Mouse (Mus musculus): Measurements from ENCODE around the gene Mios. TPM values are rescaled to one million over a fixed set of nuclear protein-coding genes. Genes with fewer than 3 reads are reported as not detected.
A peak's percentile ranks its signal among the peaks of the same experiment; 100 is the strongest.

Mios gene
- total and polyA plus RNA-seq, 3 experiments = 23.7 to 27.7 (median 24.1) TPM

DNA sequence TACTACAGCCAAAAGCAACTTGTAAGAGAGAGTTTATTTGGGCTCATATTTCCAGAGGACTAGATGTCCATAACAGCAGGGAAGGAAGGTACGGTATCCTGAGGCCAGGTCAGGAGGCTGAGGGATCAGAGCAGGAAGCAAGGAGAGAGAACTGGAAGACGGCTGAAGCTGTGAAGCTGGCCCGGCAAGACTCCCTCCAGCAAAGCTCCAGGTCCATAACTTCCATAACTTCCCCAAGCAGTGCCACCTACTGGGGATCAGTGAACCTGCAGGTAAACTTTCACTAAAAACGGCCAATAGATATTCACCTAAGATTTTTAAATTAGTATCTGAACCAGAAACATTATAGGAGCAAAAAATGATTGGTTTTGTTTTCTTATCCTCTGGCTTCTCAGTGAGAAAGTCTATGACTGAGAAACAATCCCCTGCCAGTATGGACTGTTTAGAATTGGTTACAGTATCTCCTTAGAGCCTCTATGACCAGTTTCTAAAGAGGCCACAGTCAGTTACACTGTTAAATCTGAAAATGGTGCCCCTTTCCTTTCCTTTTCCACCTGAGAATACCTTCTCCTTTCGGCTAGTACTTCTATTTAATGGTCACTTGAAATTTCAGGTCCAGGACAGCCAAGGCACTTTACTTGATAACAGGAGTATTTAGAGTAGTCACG is 65.5 kb downstream of the Mios start:
- no peaks in the 10 kb centered on the region; the same call in 1 of the 2 replicates for H3K79me2 ChIP-seq (replicated peaks; ENCODE audit: control insufficient read depth, extremely low read depth, insufficient read depth, poor library complexity, severe bottlenecking)
- H3K4me3 ChIP-seq (replicated peaks in 1 of 3; ENCODE audit: low read depth in 2 of 3, low read length in 2 of 3, poor library complexity in 1 of 3) = no peak overlapping the region
- H3K36me3 ChIP-seq (replicated peaks in 1 of 2; ENCODE audit: control insufficient read depth in 1 of 2, insufficient read depth in 1 of 2, low read length in 1 of 2) = peaks cover 10 to 20% of the 10 kb centered on the region in 2 experiments
- H3K27ac ChIP-seq (ENCODE audit: insufficient read depth, low read depth) = peak overlapping the region; percentile 45; the same call in 1 of the 2 replicates
- H3K9ac ChIP-seq (ENCODE audit: insufficient read depth, low read depth) = no peak overlapping the region
- dilution Hi-C loops (cut with MboI; ENCODE audit: extremely low pct_ligation_motif_present, extremely low pct_unique_long_range_greater_than_20kb, low sequenced_read_pairs) (no loop called here), in situ Hi-C loops (cut with MboI; ENCODE audit: low pct_ligation_motif_present, low pct_unique_long_range_greater_than_20kb, low sequenced_read_pairs) (loop anchor here (25.0 kb wide), 1 partner anchor 413 kb away; no protein-coding TSS in a partner anchor)
- peak overlapping the region; percentile 29; the same call in 1 of the 2 replicates for H3K4me2 ChIP-seq (ENCODE audit: insufficient read depth, low read depth, poor library complexity, severe bottlenecking)
- H3K27me3 ChIP-seq (replicated peaks) = no peaks in the 10 kb centered on the region
- peak; percentile 48 for TF ChIP-seq SMC3 (IDR thresholded peaks at IDR 0.05; ENCODE audit: low read depth, low read length)
- peak; percentile 61 to 70; a peak in 3 of 4 replicates for TF ChIP-seq CTCF (conservative IDR thresholded peaks at IDR 0.05 in 1 of 2, IDR thresholded peaks at IDR 0.05 in 1 of 2; ENCODE audit: low read depth in 2 of 2, low read length in 2 of 2)
- TF ChIP-seq RAD21 (IDR thresholded peaks at IDR 0.05; ENCODE audit: low read depth, low read length) = peak; percentile 36
- no peak for TF ChIP-seq POLR2AphosphoS2 (IDR thresholded peaks at IDR 0.05; ENCODE audit: low read depth, low read length)
- H3K4me1 ChIP-seq (ENCODE audit: control insufficient read depth in 1 of 2, insufficient read depth in 2 of 2) = peaks cover 0 to 37% of the 10 kb centered on the region in 2 experiments; a peak in 2 of 4 replicates
- DNase-seq (ENCODE audit: extremely low read depth) = peak; percentile 65
- peaks cover 4% of the 10 kb centered on the region for H3K9me3 ChIP-seq (replicated peaks; ENCODE audit: low read length)

DNA sequence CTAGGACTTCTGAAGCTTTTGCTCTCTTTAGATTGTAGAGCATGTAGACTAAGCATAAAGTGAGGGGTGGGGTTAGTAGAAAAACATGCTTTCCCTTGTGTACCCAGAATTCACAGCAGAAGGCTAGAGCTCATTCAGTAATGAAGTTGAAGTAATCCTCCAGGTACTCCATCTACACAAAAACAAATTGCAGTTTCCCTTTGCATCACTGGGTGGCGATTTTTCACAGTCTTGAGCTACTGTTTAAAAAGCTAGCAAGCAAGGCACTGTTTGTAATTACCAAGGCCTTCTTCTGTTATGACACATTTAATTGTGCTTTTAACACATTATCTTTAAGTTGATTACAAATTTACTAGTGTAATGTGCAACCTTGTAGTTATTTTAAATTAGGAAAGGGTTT is 66.1 kb downstream of the Mios start:
- in situ Hi-C loops (cut with MboI; ENCODE audit: low pct_ligation_motif_present, low pct_unique_long_range_greater_than_20kb, low sequenced_read_pairs) = loop anchor here (25.0 kb wide), 1 partner anchor 412 kb away; no protein-coding TSS in a partner anchor

DNA sequence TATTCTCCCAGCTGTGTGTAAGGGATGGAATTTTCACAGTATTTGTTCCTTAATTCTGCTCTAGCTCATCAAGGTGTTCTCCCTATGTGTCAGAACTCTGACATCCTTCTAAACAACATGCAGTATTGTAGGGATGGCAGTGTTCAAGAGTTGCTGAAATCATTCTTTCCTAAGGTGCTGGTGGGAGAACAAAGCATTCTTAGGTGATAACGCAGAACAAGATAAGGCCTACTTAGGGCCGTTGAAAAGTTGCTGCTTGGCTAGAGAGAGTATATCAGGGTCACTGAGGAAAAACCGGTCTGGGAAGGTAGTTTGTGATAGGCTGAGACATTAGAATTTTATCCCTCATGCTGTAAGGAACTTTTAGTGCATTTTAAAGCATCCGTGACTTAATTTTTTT is 67.4 kb downstream of the Mios start:
- in situ Hi-C loops (cut with MboI; ENCODE audit: low pct_ligation_motif_present, low pct_unique_long_range_greater_than_20kb, low sequenced_read_pairs) = loop anchor here (25.0 kb wide), 1 partner anchor 411 kb away; no protein-coding TSS in a partner anchor
- H3K9me3 ChIP-seq (replicated peaks; ENCODE audit: low read length) = peaks cover 4% of the 10 kb centered on the region
- no peaks in the 10 kb centered on the region for H3K79me2 ChIP-seq (replicated peaks; ENCODE audit: control insufficient read depth, extremely low read depth, insufficient read depth, poor library complexity, severe bottlenecking)
- DNase-seq (ENCODE audit: extremely low read depth) = no peak
- no peak for TF ChIP-seq USF2 (conservative IDR thresholded peaks at IDR 0.05; ENCODE audit: low read depth, low read length)
- no peak for TF ChIP-seq MAX (IDR thresholded peaks at IDR 0.05; ENCODE audit: low read length)
- no peak for TF ChIP-seq SIN3A (IDR thresholded peaks at IDR 0.05; ENCODE audit: low read length)
- no peak for TF ChIP-seq CHD1 (IDR thresholded peaks at IDR 0.05; ENCODE audit: low read depth, low read length)
- no peak for TF ChIP-seq SMC3 (IDR thresholded peaks at IDR 0.05; ENCODE audit: low read depth, low read length)
- dilution Hi-C loops (cut with MboI; ENCODE audit: extremely low pct_ligation_motif_present, extremely low pct_unique_long_range_greater_than_20kb, low sequenced_read_pairs) = no loop called here
- no peak overlapping the region for H3K9ac ChIP-seq (ENCODE audit: insufficient read depth, low read depth)
- no peaks in the 10 kb centered on the region for H3K27me3 ChIP-seq (replicated peaks)
- H3K4me3 ChIP-seq (replicated peaks in 1 of 3; ENCODE audit: low read depth in 2 of 3, low read length in 2 of 3, poor library complexity in 1 of 3) = no peak overlapping the region
- no peak overlapping the region for H3K27ac ChIP-seq (ENCODE audit: insufficient read depth, low read depth)
- peaks cover 0 to 22% of the 10 kb centered on the region in 2 experiments; a peak in 2 of 4 replicates for H3K4me1 ChIP-seq (ENCODE audit: control insufficient read depth in 1 of 2, insufficient read depth in 2 of 2)
- H3K36me3 ChIP-seq (replicated peaks in 1 of 2; ENCODE audit: control insufficient read depth in 1 of 2, insufficient read depth in 1 of 2, low read length in 1 of 2) = peaks cover 7 to 18% of the 10 kb centered on the region in 2 experiments
- H3K4me2 ChIP-seq (ENCODE audit: insufficient read depth, low read depth, poor library complexity, severe bottlenecking) = no peak overlapping the region

More for the DNA sequence above, 66.1 kb downstream of the Mios start:
- Histone ChIP-seq H3K4me1 (ENCODE audit: control insufficient read depth in 1 of 2, insufficient read depth in 2 of 2) (peaks cover 0 to 31% of the 10 kb centered on the region in 2 experiments; a peak in 2 of 4 replicates), H3K4me3 (replicated peaks in 1 of 3; ENCODE audit: low read depth in 2 of 3, low read length in 2 of 3, poor library complexity in 1 of 3) (no peak overlapping the region), H3K79me2 (replicated peaks; ENCODE audit: control insufficient read depth, extremely low read depth, insufficient read depth, poor library complexity, severe bottlenecking) (no peaks in the 10 kb centered on the region), H3K27me3 (replicated peaks) (no peaks in the 10 kb centered on the region), H3K9me3 (replicated peaks; ENCODE audit: low read length) (peaks cover 4% of the 10 kb centered on the region), H3K9ac (ENCODE audit: insufficient read depth, low read depth) (no peak overlapping the region), H3K36me3 (replicated peaks in 1 of 2; ENCODE audit: control insufficient read depth in 1 of 2, insufficient read depth in 1 of 2, low read length in 1 of 2) (peaks cover 10 to 21% of the 10 kb centered on the region in 2 experiments), H3K4me2 (ENCODE audit: insufficient read depth, low read depth, poor library complexity, severe bottlenecking) (no peak overlapping the region), H3K27ac (ENCODE audit: insufficient read depth, low read depth) (no peak overlapping the region)
- dilution Hi-C loops (cut with MboI; ENCODE audit: extremely low pct_ligation_motif_present, extremely low pct_unique_long_range_greater_than_20kb, low sequenced_read_pairs) = no loop called here
- TF ChIP-seq CTCF (conservative IDR thresholded peaks at IDR 0.05 in 1 of 2, IDR thresholded peaks at IDR 0.05 in 1 of 2; ENCODE audit: low read depth in 2 of 2, low read length in 2 of 2) = peak; percentile 13 to 83; a peak in 2 of 4 replicates
- no peak for TF ChIP-seq POLR2A (IDR thresholded peaks at IDR 0.05; ENCODE audit: low read depth, low read length)
- peak; percentile 91 for TF ChIP-seq RAD21 (IDR thresholded peaks at IDR 0.05; ENCODE audit: low read depth, low read length)
- TF ChIP-seq MAZ (IDR thresholded peaks at IDR 0.05; ENCODE audit: low read depth, low read length) = no peak
- TF ChIP-seq ZKSCAN1 (IDR thresholded peaks at IDR 0.05; ENCODE audit: borderline replicate concordance, low read depth, low read length) = no peak
- no peak for TF ChIP-seq GABPA (IDR thresholded peaks at IDR 0.05; ENCODE audit: insufficient replicate concordance, low read depth, low read length)
- peak; percentile 86 for TF ChIP-seq SMC3 (IDR thresholded peaks at IDR 0.05; ENCODE audit: low read depth, low read length)
- TF ChIP-seq PAX5 (IDR thresholded peaks at IDR 0.05; ENCODE audit: low read length) = no peak
- peak; percentile 76 for TF ChIP-seq ZC3H11A (IDR thresholded peaks at IDR 0.05; ENCODE audit: low read depth, low read length)
- TF ChIP-seq IRF4 (IDR thresholded peaks at IDR 0.05; ENCODE audit: low read depth, low read length) = peak; percentile 47; the same call in 1 of the 2 replicates
- TF ChIP-seq CHD2 (IDR thresholded peaks at IDR 0.05; ENCODE audit: low read length) = no peak
- TF ChIP-seq MAX (IDR thresholded peaks at IDR 0.05; ENCODE audit: low read length) = no peak
- no peak for TF ChIP-seq MAFK (IDR thresholded peaks at IDR 0.05; ENCODE audit: insufficient replicate concordance, low read length)
- peak; percentile 14; the same call in 1 of the 2 replicates for TF ChIP-seq TCF12 (IDR thresholded peaks at IDR 0.05; ENCODE audit: low read depth, low read length)
- peak; percentile 81 for DNase-seq (ENCODE audit: extremely low read depth)
